Mouse (Mus musculus): ENCODE results near the gene Itga8. TPM values are rescaled to one million over a fixed set of nuclear protein-coding genes. Genes with fewer than 3 reads are reported as not detected.

Itga8 gene
- polyA plus RNA-seq, 1 experiment, result 3.8 TPM

DNA sequence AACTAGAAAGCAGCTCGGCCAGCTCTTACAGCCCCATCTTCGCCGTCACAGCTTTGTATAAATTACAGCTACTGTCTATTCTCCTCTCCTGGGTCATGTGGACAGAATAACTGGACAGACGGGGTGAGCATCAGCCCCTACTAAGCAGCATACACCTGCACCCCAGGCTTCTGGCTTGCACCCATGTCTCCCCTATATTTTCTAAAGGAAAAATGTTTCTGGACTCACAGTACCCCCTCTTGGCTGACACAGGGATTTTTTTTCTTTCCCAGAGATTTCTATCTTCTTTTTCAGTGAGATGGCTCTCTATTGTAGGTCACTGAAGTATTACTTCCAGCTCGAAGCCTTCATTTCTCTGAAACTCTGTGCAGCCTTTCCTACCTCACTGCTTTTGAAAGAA is 4.4 kb downstream of the Itga8 start:
- H3K27ac ChIP-seq (ENCODE audit: insufficient read depth, low read length), result no peak overlapping the region
- H3K4me3 ChIP-seq (ENCODE audit: extremely low read depth, insufficient read depth, insufficient read length), result no peak overlapping the region
- WGBS, result 79% methylated on average over 5 of the region's 5 CpGs
- peaks cover 7% of the 10 kb centered on the region for H3K27me3 ChIP-seq (ENCODE audit: control insufficient read depth, insufficient read depth, low read length)
- H3K36me3 ChIP-seq (ENCODE audit: control insufficient read depth, insufficient read depth, low read length), result no peaks in the 10 kb centered on the region
- no peak for DNase-seq (ENCODE audit: low read depth in 1 of 2, low spot score in 2 of 2)
- peaks cover 6% of the 10 kb centered on the region for H3K4me1 ChIP-seq (ENCODE audit: control insufficient read depth, insufficient read depth, insufficient read length)
- TF ChIP-seq POLR2A (IDR thresholded peaks at IDR 0.05; ENCODE audit: low read depth, low read length) (no peak), CTCF (IDR thresholded peaks at IDR 0.05; ENCODE audit: extremely low read depth, insufficient read depth, insufficient read length, insufficient replicate concordance) (no peak)

DNA sequence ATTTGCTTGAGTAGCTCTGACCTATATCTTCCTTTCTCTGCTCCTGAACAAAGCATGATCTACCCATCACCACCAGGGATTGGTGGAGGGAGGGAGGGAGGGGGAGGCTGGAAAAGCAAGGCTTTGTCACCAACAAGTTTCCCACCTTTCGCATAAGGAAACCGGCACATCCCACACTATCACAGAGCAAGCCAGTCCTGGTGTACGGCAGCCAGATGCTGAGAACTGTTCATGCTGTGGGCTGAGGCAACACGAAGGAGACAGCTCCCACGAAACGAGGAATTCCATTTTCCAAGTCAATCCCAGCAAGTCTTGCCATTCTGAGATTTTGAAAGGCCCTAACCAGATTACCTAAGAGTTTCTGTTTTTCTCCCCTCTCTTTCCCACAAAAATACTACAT is 6.6 kb downstream of the Itga8 start:
- no peak for DNase-seq (ENCODE audit: low read depth in 1 of 2, low spot score in 2 of 2)
- TF ChIP-seq CTCF (IDR thresholded peaks at IDR 0.05; ENCODE audit: extremely low read depth, insufficient read depth, insufficient read length, insufficient replicate concordance) (no peak), POLR2A (IDR thresholded peaks at IDR 0.05; ENCODE audit: low read depth, low read length) (no peak)
- H3K4me1 ChIP-seq (ENCODE audit: control insufficient read depth, insufficient read depth, insufficient read length), result no peaks in the 10 kb centered on the region
- WGBS, result 92% methylated on average over 6 of the region's 6 CpGs
- H3K27me3 ChIP-seq (ENCODE audit: control insufficient read depth, insufficient read depth, low read length), result no peaks in the 10 kb centered on the region
- H3K4me3 ChIP-seq (ENCODE audit: extremely low read depth, insufficient read depth, insufficient read length), result no peak overlapping the region
- H3K36me3 ChIP-seq (ENCODE audit: control insufficient read depth, insufficient read depth, low read length), result no peaks in the 10 kb centered on the region
- H3K27ac ChIP-seq (ENCODE audit: insufficient read depth, low read length), result no peak overlapping the region

- H3K4me3 ChIP-seq (ENCODE audit: extremely low read depth, insufficient read depth, insufficient read length), result no peak overlapping the region
- TF ChIP-seq CTCF (IDR thresholded peaks at IDR 0.05; ENCODE audit: extremely low read depth, insufficient read depth, insufficient read length, insufficient replicate concordance), result no peak
- no peak for TF ChIP-seq POLR2A (IDR thresholded peaks at IDR 0.05; ENCODE audit: low read depth, low read length)
- 10% methylated on average over 3 of the region's 3 CpGs for WGBS
Measured at GRCm38 (mm10) chr2:12294060-12294459, 7.7 kb downstream of the Itga8 start.

GRCm38 (mm10) chr2:12293458-12293857 is 8.3 kb downstream of the Itga8 start:
- no peak overlapping the region for H3K4me3 ChIP-seq (ENCODE audit: extremely low read depth, insufficient read depth, insufficient read length)
- TF ChIP-seq CTCF (IDR thresholded peaks at IDR 0.05; ENCODE audit: extremely low read depth, insufficient read depth, insufficient read length, insufficient replicate concordance), result no peak
- no peaks in the 10 kb centered on the region for H3K4me1 ChIP-seq (ENCODE audit: control insufficient read depth, insufficient read depth, insufficient read length)
- DNase-seq (ENCODE audit: low read depth in 1 of 2, low spot score in 2 of 2), result no peak
- H3K36me3 ChIP-seq (ENCODE audit: control insufficient read depth, insufficient read depth, low read length), result no peaks in the 10 kb centered on the region
- WGBS, result 89% methylated on average over 8 of the region's 8 CpGs
- H3K27ac ChIP-seq (ENCODE audit: insufficient read depth, low read length), result no peak overlapping the region
- H3K27me3 ChIP-seq (ENCODE audit: control insufficient read depth, insufficient read depth, low read length), result no peaks in the 10 kb centered on the region

More at GRCm38 (mm10) chr2:12294060-12294459, 7.7 kb downstream of the Itga8 start:
- H3K27ac ChIP-seq (ENCODE audit: insufficient read depth, low read length), result no peak overlapping the region
- no peak for DNase-seq (ENCODE audit: low read depth in 1 of 2, low spot score in 2 of 2)
- no peaks in the 10 kb centered on the region for H3K27me3 ChIP-seq (ENCODE audit: control insufficient read depth, insufficient read depth, low read length)
- H3K36me3 ChIP-seq (ENCODE audit: control insufficient read depth, insufficient read depth, low read length), result no peaks in the 10 kb centered on the region
- H3K4me1 ChIP-seq (ENCODE audit: control insufficient read depth, insufficient read depth, insufficient read length), result no peaks in the 10 kb centered on the region

- 56% methylated on average over 8 of the region's 8 CpGs for WGBS
- no peaks in the 10 kb centered on the region for H3K36me3 ChIP-seq (ENCODE audit: control insufficient read depth, insufficient read depth, low read length)
- no peak overlapping the region for H3K27ac ChIP-seq (ENCODE audit: insufficient read depth, low read length)
- no peaks in the 10 kb centered on the region for H3K4me1 ChIP-seq (ENCODE audit: control insufficient read depth, insufficient read depth, insufficient read length)
- TF ChIP-seq POLR2A (IDR thresholded peaks at IDR 0.05; ENCODE audit: low read depth, low read length), result no peak
- TF ChIP-seq CTCF (IDR thresholded peaks at IDR 0.05; ENCODE audit: extremely low read depth, insufficient read depth, insufficient read length, insufficient replicate concordance), result no peak
- no peak for DNase-seq (ENCODE audit: low read depth in 1 of 2, low spot score in 2 of 2)
- no peaks in the 10 kb centered on the region for H3K27me3 ChIP-seq (ENCODE audit: control insufficient read depth, insufficient read depth, low read length)
- H3K4me3 ChIP-seq (ENCODE audit: extremely low read depth, insufficient read depth, insufficient read length), result no peak overlapping the region
Measured at GRCm38 (mm10) chr2:12292023-12292820, 9.5 kb downstream of the Itga8 start.

- H3K4me3 ChIP-seq (ENCODE audit: extremely low read depth, insufficient read depth, insufficient read length), result no peak overlapping the region
- no peaks in the 10 kb centered on the region for H3K27me3 ChIP-seq (ENCODE audit: control insufficient read depth, insufficient read depth, low read length)
- no peak for TF ChIP-seq CTCF (IDR thresholded peaks at IDR 0.05; ENCODE audit: extremely low read depth, insufficient read depth, insufficient read length, insufficient replicate concordance)
- no peak for TF ChIP-seq POLR2A (IDR thresholded peaks at IDR 0.05; ENCODE audit: low read depth, low read length)
- H3K27ac ChIP-seq (ENCODE audit: insufficient read depth, low read length), result no peak overlapping the region
- WGBS, result 87% methylated on average over 3 of the region's 3 CpGs
- no peaks in the 10 kb centered on the region for H3K36me3 ChIP-seq (ENCODE audit: control insufficient read depth, insufficient read depth, low read length)
- H3K4me1 ChIP-seq (ENCODE audit: control insufficient read depth, insufficient read depth, insufficient read length), result no peaks in the 10 kb centered on the region
- no peak for DNase-seq (ENCODE audit: low read depth in 1 of 2, low spot score in 2 of 2)
Measured at GRCm38 (mm10) chr2:12290235-12290634, 11.5 kb downstream of the Itga8 start.

GRCm38 (mm10) chr2:12287831-12288230 is 13.9 kb downstream of the Itga8 start:
- H3K4me1 ChIP-seq (ENCODE audit: control insufficient read depth, insufficient read depth, insufficient read length), result no peaks in the 10 kb centered on the region
- 84% methylated on average over 3 of the region's 3 CpGs for WGBS
- TF ChIP-seq CTCF (IDR thresholded peaks at IDR 0.05; ENCODE audit: extremely low read depth, insufficient read depth, insufficient read length, insufficient replicate concordance) (no peak), POLR2A (IDR thresholded peaks at IDR 0.05; ENCODE audit: low read depth, low read length) (no peak)
- DNase-seq (ENCODE audit: low read depth in 1 of 2, low spot score in 2 of 2), result no peak
- H3K27ac ChIP-seq (ENCODE audit: insufficient read depth, low read length), result no peak overlapping the region
- H3K27me3 ChIP-seq (ENCODE audit: control insufficient read depth, insufficient read depth, low read length), result no peaks in the 10 kb centered on the region
- H3K4me3 ChIP-seq (ENCODE audit: extremely low read depth, insufficient read depth, insufficient read length), result no peak overlapping the region
- no peaks in the 10 kb centered on the region for H3K36me3 ChIP-seq (ENCODE audit: control insufficient read depth, insufficient read depth, low read length)
